Mouse (Mus musculus) liver, postnatal 0 days (tissue): ENCODE measurements around the gene Gpha2.

ENCODE experiments used
- CTCF ChIP-seq: sonication (generic); IDR thresholded peaks from 2 replicates; pipeline ENCODE4 v1.5.1; 2016; ENCODE audit warnings: antibody characterized with exemption, low read depth
- EP300 ChIP-seq: IDR thresholded peaks from 2 replicates; pipeline ENCODE4 v1.6.1; 2016; ENCODE audit warnings: antibody characterized with exemption, low read depth, mild to moderate bottlenecking

GRCm38 (mm10) chr19:6271206-6271605, 45.0 kb downstream of the Gpha2 start:
- TF ChIP-seq CTCF (no peak), EP300 (no peak)
